Mouse (Mus musculus): Measurements from ENCODE around the gene Rab40c.

- TF ChIP-seq EP300 (IDR thresholded peaks at IDR 0.05; ENCODE audit: insufficient read depth, low read depth, low read length) = no peak
- no peak for TF ChIP-seq POLR2A (IDR thresholded peaks at IDR 0.05; ENCODE audit: insufficient read depth, low read depth, low read length)
- no peak for TF ChIP-seq CTCF (IDR thresholded peaks at IDR 0.05)
Measured at GRCm38 (mm10) chr17:25956631-25957030, 37.1 kb upstream of the Rab40c start.
